Mouse (Mus musculus): ENCODE measurements at regions not wholly inside any gene's neighbourhood (a gene's known extent, or its start where the extent isn't known, plus 50 kb on each side); places are given as distances from the start of the nearest gene placed in this dataset.

- 85% methylated on average over 6 of the region's 6 CpGs for WGBS (ENCODE audit: insufficient replicate concordance)
- H3K36me3 ChIP-seq (replicated peaks; ENCODE audit: insufficient read depth, low read length) = no peaks in the 10 kb centered on the region
- no peak for TF ChIP-seq CTCF (IDR thresholded peaks at IDR 0.05; ENCODE audit: low read depth)
- no peak for TF ChIP-seq EP300 (IDR thresholded peaks at IDR 0.05; ENCODE audit: low read depth)
- no peaks in the 10 kb centered on the region for H3K4me1 ChIP-seq (ENCODE audit: insufficient read depth)
- no peak overlapping the region for H3K9ac ChIP-seq (replicated peaks)
- H3K4me3 ChIP-seq (ENCODE audit: low read depth, low read length) = no peak overlapping the region
- H3K27ac ChIP-seq (ENCODE audit: low read depth) = no peak overlapping the region
- H3K27me3 ChIP-seq (ENCODE audit: insufficient read depth, low read length) = no peaks in the 10 kb centered on the region
- no peak for DNase-seq
- H3K9me3 ChIP-seq (ENCODE audit: low read length) = no peaks in the 10 kb centered on the region
- ATAC-seq = no peak
- no peak overlapping the region for H3K4me2 ChIP-seq (ENCODE audit: low read depth, low read length)
Measured at GRCm38 (mm10) chr1:185699758-185700157, 245.1 kb downstream of the Slc30a10 start.

GRCm38 (mm10) chr1:185726324-185726723, 271.7 kb downstream of the Slc30a10 start:
- Histone ChIP-seq H3K4me1 (ENCODE audit: insufficient read depth) (no peaks in the 10 kb centered on the region), H3K4me3 (ENCODE audit: low read depth, low read length) (no peak overlapping the region), H3K4me2 (ENCODE audit: low read depth, low read length) (no peak overlapping the region), H3K36me3 (replicated peaks; ENCODE audit: insufficient read depth, low read length) (no peaks in the 10 kb centered on the region), H3K9me3 (ENCODE audit: low read length) (no peaks in the 10 kb centered on the region), H3K27me3 (ENCODE audit: insufficient read depth, low read length) (no peaks in the 10 kb centered on the region), H3K27ac (ENCODE audit: low read depth) (no peak overlapping the region), H3K9ac (replicated peaks) (no peak overlapping the region)
- WGBS (ENCODE audit: insufficient replicate concordance) = 58% methylated on average over 2 of the region's 2 CpGs
- DNase-seq (no peak), ATAC-seq (no peak)
- no peak for TF ChIP-seq CTCF (IDR thresholded peaks at IDR 0.05; ENCODE audit: low read depth)
- no peak for TF ChIP-seq EP300 (IDR thresholded peaks at IDR 0.05; ENCODE audit: low read depth)

- Histone ChIP-seq H3K27me3 (ENCODE audit: insufficient read depth, low read length) (no peaks in the 10 kb centered on the region), H3K36me3 (replicated peaks; ENCODE audit: insufficient read depth, low read length) (no peaks in the 10 kb centered on the region), H3K27ac (ENCODE audit: low read depth) (no peak overlapping the region), H3K9me3 (ENCODE audit: low read length) (no peaks in the 10 kb centered on the region), H3K9ac (replicated peaks) (no peak overlapping the region), H3K4me2 (ENCODE audit: low read depth, low read length) (no peak overlapping the region), H3K4me1 (ENCODE audit: insufficient read depth) (no peaks in the 10 kb centered on the region), H3K4me3 (ENCODE audit: low read depth, low read length) (no peak overlapping the region)
- ATAC-seq = no peak
- no peak for DNase-seq
- no peak for TF ChIP-seq CTCF (IDR thresholded peaks at IDR 0.05; ENCODE audit: low read depth)
- no peak for TF ChIP-seq EP300 (IDR thresholded peaks at IDR 0.05; ENCODE audit: low read depth)
Measured at GRCm38 (mm10) chr1:185726811-185727210, 272.2 kb downstream of the Slc30a10 start.

GRCm38 (mm10) chr1:185727749-185728148, 273.1 kb downstream of the Slc30a10 start:
- no peaks in the 10 kb centered on the region for H3K4me1 ChIP-seq (ENCODE audit: insufficient read depth)
- no peak overlapping the region for H3K4me2 ChIP-seq (ENCODE audit: low read depth, low read length)
- no peaks in the 10 kb centered on the region for H3K27me3 ChIP-seq (ENCODE audit: insufficient read depth, low read length)
- ATAC-seq (no peak), DNase-seq (no peak)
- H3K9me3 ChIP-seq (ENCODE audit: low read length) = no peaks in the 10 kb centered on the region
- WGBS (ENCODE audit: insufficient replicate concordance) = 68% methylated on average over 4 of the region's 4 CpGs
- H3K36me3 ChIP-seq (replicated peaks; ENCODE audit: insufficient read depth, low read length) = no peaks in the 10 kb centered on the region
- H3K27ac ChIP-seq (ENCODE audit: low read depth) = no peak overlapping the region
- H3K4me3 ChIP-seq (ENCODE audit: low read depth, low read length) = no peak overlapping the region
- TF ChIP-seq EP300 (IDR thresholded peaks at IDR 0.05; ENCODE audit: low read depth) (no peak), CTCF (IDR thresholded peaks at IDR 0.05; ENCODE audit: low read depth) (no peak)
- H3K9ac ChIP-seq (replicated peaks) = no peak overlapping the region

GRCm38 (mm10) chr1:185728406-185728805, 273.8 kb downstream of the Slc30a10 start:
- no peak for TF ChIP-seq EP300 (IDR thresholded peaks at IDR 0.05; ENCODE audit: low read depth)
- TF ChIP-seq CTCF (IDR thresholded peaks at IDR 0.05; ENCODE audit: low read depth) = no peak
- Histone ChIP-seq H3K9me3 (ENCODE audit: low read length) (no peaks in the 10 kb centered on the region), H3K9ac (replicated peaks) (no peak overlapping the region), H3K4me2 (ENCODE audit: low read depth, low read length) (no peak overlapping the region), H3K36me3 (replicated peaks; ENCODE audit: insufficient read depth, low read length) (no peaks in the 10 kb centered on the region), H3K4me1 (ENCODE audit: insufficient read depth) (no peaks in the 10 kb centered on the region), H3K4me3 (ENCODE audit: low read depth, low read length) (no peak overlapping the region), H3K27me3 (ENCODE audit: insufficient read depth, low read length) (no peaks in the 10 kb centered on the region), H3K27ac (ENCODE audit: low read depth) (no peak overlapping the region)
- 73% methylated on average over 3 of the region's 3 CpGs for WGBS (ENCODE audit: insufficient replicate concordance)
- DNase-seq = no peak
- ATAC-seq = no peak

GRCm38 (mm10) chr1:185731062-185731461, 276.4 kb downstream of the Slc30a10 start:
- Histone ChIP-seq H3K4me1 (ENCODE audit: insufficient read depth) (no peaks in the 10 kb centered on the region), H3K9ac (replicated peaks) (no peak overlapping the region), H3K4me3 (ENCODE audit: low read depth, low read length) (no peak overlapping the region), H3K9me3 (ENCODE audit: low read length) (no peaks in the 10 kb centered on the region), H3K4me2 (ENCODE audit: low read depth, low read length) (no peak overlapping the region; the same call in 1 of the 2 replicates), H3K27me3 (ENCODE audit: insufficient read depth, low read length) (no peaks in the 10 kb centered on the region), H3K27ac (ENCODE audit: low read depth) (no peak overlapping the region), H3K36me3 (replicated peaks; ENCODE audit: insufficient read depth, low read length) (no peaks in the 10 kb centered on the region)
- TF ChIP-seq CTCF (IDR thresholded peaks at IDR 0.05; ENCODE audit: low read depth) (no peak), EP300 (IDR thresholded peaks at IDR 0.05; ENCODE audit: low read depth) (peak; percentile 88)
- 58% methylated on average over 9 of the region's 9 CpGs for WGBS (ENCODE audit: insufficient replicate concordance)
- DNase-seq = peak; percentile 26
- ATAC-seq = peak; percentile 96

GRCm38 (mm10) chr1:185736773-185737172, 282.1 kb downstream of the Slc30a10 start:
- no peaks in the 10 kb centered on the region for H3K36me3 ChIP-seq (replicated peaks; ENCODE audit: insufficient read depth, low read length)
- TF ChIP-seq EP300 (IDR thresholded peaks at IDR 0.05; ENCODE audit: low read depth) = no peak
- TF ChIP-seq CTCF (IDR thresholded peaks at IDR 0.05; ENCODE audit: low read depth) = no peak
- H3K9ac ChIP-seq (replicated peaks) = no peak overlapping the region
- no peak for DNase-seq
- no peak overlapping the region for H3K4me3 ChIP-seq (ENCODE audit: low read depth, low read length)
- ATAC-seq = no peak
- WGBS (ENCODE audit: insufficient replicate concordance) = 47% methylated on average over 2 of the region's 2 CpGs
- H3K9me3 ChIP-seq (ENCODE audit: low read length) = no peaks in the 10 kb centered on the region
- no peak overlapping the region for H3K27ac ChIP-seq (ENCODE audit: low read depth)
- H3K4me1 ChIP-seq (ENCODE audit: insufficient read depth) = no peaks in the 10 kb centered on the region
- H3K4me2 ChIP-seq (ENCODE audit: low read depth, low read length) = no peak overlapping the region
- H3K27me3 ChIP-seq (ENCODE audit: insufficient read depth, low read length) = no peaks in the 10 kb centered on the region
